Mouse (Mus musculus) thymus, postnatal 36 days (tissue): ENCODE data around the gene Tceal8.
A peak's percentile ranks its signal among the peaks of the same experiment; 100 is the strongest.
"Not testable (repeated sequence)": the region's sequence is repeated elsewhere in the genome, so short reads cannot be mapped to it uniquely, and the experiment has no call there.

Experiments used
- DNase-seq, 2 experiments: peaks; one replicate each; pipeline ENCODE4 v3.0.0; 2022; ENCODE audit warnings: mixed read lengths in 2 of 2

Gene Tceal8

GRCm38 (mm10) chrX:136172118-136172551 is at the start of gene Tceal8:
Tceal8 (minus strand) TSS chrX:136172342.
- peak; percentile 2 to 20 for DNase-seq

- no peak for DNase-seq
These were observed 44.2 kb upstream of the Tceal8 start for GRCm38 (mm10) chrX:136216303-136216702.

- peak in 1 of 2 experiments; percentile 13 for DNase-seq
These were observed 42.9 kb upstream of the Tceal8 start, which contains the start of the genes Tceal7 and Bex1 for GRCm38 (mm10) chrX:136214729-136215677. Tceal7 (plus strand) TSS chrX:136214779. Bex1 (minus strand) TSS chrX:136215513.

GRCm38 (mm10) chrX:136213396-136213795 is 41.3 kb upstream of the Tceal8 start:
- DNase-seq = no peak

- DNase-seq = no peak
These were observed 32.3 kb upstream of the Tceal8 start for GRCm38 (mm10) chrX:136204406-136204805.

GRCm38 (mm10) chrX:136203664-136204066 is 31.5 kb upstream of the Tceal8 start, which contains the start of gene Tceal5:
Tceal5 (minus strand) TSS chrX:136203876.
- DNase-seq = no peak

GRCm38 (mm10) chrX:136203257-136203656 is 31.1 kb upstream of the Tceal8 start:
- no peak for DNase-seq

GRCm38 (mm10) chrX:136196873-136197272 is 24.7 kb upstream of the Tceal8 start:
- DNase-seq = peak; percentile 41 to 43

GRCm38 (mm10) chrX:136195193-136195944 is 23.2 kb upstream of the Tceal8 start:
- no peak for DNase-seq

GRCm38 (mm10) chrX:136183107-136183506 is 11.0 kb upstream of the Tceal8 start:
- DNase-seq = no peak

- peak; percentile 11 to 52 for DNase-seq
These were observed 8.9 kb upstream of the Tceal8 start for GRCm38 (mm10) chrX:136180897-136181553.

- DNase-seq = no peak
These were observed 644 bp upstream of the Tceal8 start for GRCm38 (mm10) chrX:136172786-136173185.

- no peak for DNase-seq
These were observed 689 bp downstream of the Tceal8 start for GRCm38 (mm10) chrX:136171189-136172117.

- no peak for DNase-seq
These were observed 1.5 kb downstream of the Tceal8 start for GRCm38 (mm10) chrX:136170625-136171024.

GRCm38 (mm10) chrX:136144195-136144594 is 27.9 kb downstream of the Tceal8 start:
- DNase-seq = no peak

GRCm38 (mm10) chrX:136143711-136144110 is 28.4 kb downstream of the Tceal8 start:
- no peak for DNase-seq

GRCm38 (mm10) chrX:136141385-136141784 is 30.8 kb downstream of the Tceal8 start:
- no peak for DNase-seq

GRCm38 (mm10) chrX:136139640-136140004 is 32.5 kb downstream of the Tceal8 start:
- DNase-seq = not testable (repeated sequence)

GRCm38 (mm10) chrX:136138827-136139639 is 33.1 kb downstream of the Tceal8 start, which contains the start of gene Bex4:
Bex4 (plus strand) TSS chrX:136138996.
- DNase-seq = not testable (repeated sequence)

- DNase-seq = no peak
These were observed 36.6 kb downstream of the Tceal8 start for GRCm38 (mm10) chrX:136135559-136135958.

- DNase-seq = peak; percentile 13 to 35
These were observed 44.4 kb downstream of the Tceal8 start for GRCm38 (mm10) chrX:136127744-136128064.
